Mouse (Mus musculus): ENCODE measurements around the gene Wasf1. TPM values are rescaled to one million over a fixed set of nuclear protein-coding genes. Genes with fewer than 3 reads are reported as not detected.

The Wasf1 gene
- polyA plus RNA-seq, 1 experiment from 2014 or later = 31.3 TPM

GRCm38 (mm10) chr10:40868081-40868480, 15.2 kb upstream of the Wasf1 start:
- Histone ChIP-seq H3K36me3 (peaks cover 29% of the 10 kb centered on the region), H3K4me2 (no peak overlapping the region), H3K27ac (no peak overlapping the region), H3K9ac (replicated peaks) (no peak overlapping the region), H3K9me3 (no peaks in the 10 kb centered on the region), H3K4me1 (replicated peaks) (no peaks in the 10 kb centered on the region), H3K27me3 (no peaks in the 10 kb centered on the region), H3K4me3 (replicated peaks) (no peak overlapping the region)
- ATAC-seq (ENCODE audit: insufficient number of reproducible peaks, insufficient read depth, low FRiP score, low TSS enrichment, low read depth) = no peak
- WGBS = 94% methylated on average over 2 of the region's 2 CpGs

- Histone ChIP-seq H3K4me2 (no peak overlapping the region), H3K4me3 (replicated peaks) (no peak overlapping the region), H3K9me3 (no peaks in the 10 kb centered on the region), H3K27ac (no peak overlapping the region), H3K36me3 (peaks cover 13% of the 10 kb centered on the region; the same call in 1 of the 2 replicates), H3K9ac (replicated peaks) (no peak overlapping the region), H3K4me1 (replicated peaks) (no peaks in the 10 kb centered on the region), H3K27me3 (no peaks in the 10 kb centered on the region)
- ATAC-seq (ENCODE audit: insufficient number of reproducible peaks, insufficient read depth, low FRiP score, low TSS enrichment, low read depth) = no peak
- WGBS = 98% methylated on average over 2 of the region's 2 CpGs
Measured at GRCm38 (mm10) chr10:40871301-40871700, 12.0 kb upstream of the Wasf1 start.

- Histone ChIP-seq H3K36me3 (peaks cover 7% of the 10 kb centered on the region; the same call in 1 of the 2 replicates), H3K27me3 (no peaks in the 10 kb centered on the region), H3K4me3 (replicated peaks) (no peak overlapping the region), H3K9ac (replicated peaks) (no peak overlapping the region), H3K9me3 (no peaks in the 10 kb centered on the region), H3K4me1 (replicated peaks) (no peaks in the 10 kb centered on the region), H3K4me2 (no peak overlapping the region), H3K27ac (no peak overlapping the region)
- WGBS = 85% methylated on average over 2 of the region's 2 CpGs
- ATAC-seq (ENCODE audit: insufficient number of reproducible peaks, insufficient read depth, low FRiP score, low TSS enrichment, low read depth) = no peak
Measured at GRCm38 (mm10) chr10:40872052-40872451, 11.2 kb upstream of the Wasf1 start.

GRCm38 (mm10) chr10:40878246-40878645, 5.0 kb upstream of the Wasf1 start:
- ATAC-seq (ENCODE audit: insufficient number of reproducible peaks, insufficient read depth, low FRiP score, low TSS enrichment, low read depth) = no peak
- 89% methylated on average over 3 of the region's 3 CpGs for WGBS
- Histone ChIP-seq H3K36me3 (peaks cover 7% of the 10 kb centered on the region; the same call in 1 of the 2 replicates), H3K4me1 (replicated peaks) (peaks cover 13% of the 10 kb centered on the region), H3K4me2 (no peak overlapping the region), H3K27ac (no peak overlapping the region), H3K9me3 (no peaks in the 10 kb centered on the region), H3K9ac (replicated peaks) (no peak overlapping the region), H3K4me3 (replicated peaks) (no peak overlapping the region), H3K27me3 (no peaks in the 10 kb centered on the region)

GRCm38 (mm10) chr10:40879969-40880368, 3.3 kb upstream of the Wasf1 start:
- Histone ChIP-seq H3K9ac (replicated peaks) (no peak overlapping the region), H3K9me3 (no peaks in the 10 kb centered on the region), H3K4me1 (replicated peaks) (peaks cover 13% of the 10 kb centered on the region), H3K36me3 (peaks cover 7% of the 10 kb centered on the region; the same call in 1 of the 2 replicates), H3K4me2 (no peak overlapping the region), H3K27ac (no peak overlapping the region), H3K27me3 (no peaks in the 10 kb centered on the region), H3K4me3 (replicated peaks) (no peak overlapping the region)
- WGBS = 93% methylated on average over 9 of the region's 9 CpGs
- no peak for ATAC-seq (ENCODE audit: insufficient number of reproducible peaks, insufficient read depth, low FRiP score, low TSS enrichment, low read depth)

GRCm38 (mm10) chr10:40881236-40881635, 2.0 kb upstream of the Wasf1 start:
- no peaks in the 10 kb centered on the region for H3K27me3 ChIP-seq
- 80% methylated on average over 3 of the region's 3 CpGs for WGBS
- no peak for ATAC-seq (ENCODE audit: insufficient number of reproducible peaks, insufficient read depth, low FRiP score, low TSS enrichment, low read depth)
- peak overlapping the region; percentile 13 for H3K4me2 ChIP-seq
- H3K9me3 ChIP-seq = no peaks in the 10 kb centered on the region
- no peak overlapping the region for H3K27ac ChIP-seq
- H3K4me1 ChIP-seq (replicated peaks) = peaks cover 15% of the 10 kb centered on the region
- no peak overlapping the region for H3K9ac ChIP-seq (replicated peaks)
- no peak overlapping the region for H3K4me3 ChIP-seq (replicated peaks)
- peaks cover 5% of the 10 kb centered on the region; the same call in 1 of the 2 replicates for H3K36me3 ChIP-seq

GRCm38 (mm10) chr10:40882333-40882732, 942 bp upstream of the Wasf1 start:
- Histone ChIP-seq H3K4me3 (replicated peaks) (peak overlapping the region; percentile 79), H3K9ac (replicated peaks) (peak overlapping the region; percentile 89), H3K27ac (peak overlapping the region; percentile 59; the same call in 1 of the 2 replicates), H3K36me3 (peaks cover 5% of the 10 kb centered on the region; the same call in 1 of the 2 replicates), H3K9me3 (no peaks in the 10 kb centered on the region), H3K4me1 (replicated peaks) (peaks cover 15% of the 10 kb centered on the region), H3K27me3 (no peaks in the 10 kb centered on the region), H3K4me2 (peak overlapping the region; percentile 66)
- WGBS = 18% methylated on average over 9 of the region's 9 CpGs
- ATAC-seq (ENCODE audit: insufficient number of reproducible peaks, insufficient read depth, low FRiP score, low TSS enrichment, low read depth) = no peak

- Histone ChIP-seq H3K4me2 (peak overlapping the region; percentile 70), H3K4me3 (replicated peaks) (peak overlapping the region; percentile 79), H3K27me3 (no peaks in the 10 kb centered on the region), H3K4me1 (replicated peaks) (peaks cover 15% of the 10 kb centered on the region), H3K9me3 (no peaks in the 10 kb centered on the region), H3K27ac (peak overlapping the region; percentile 96), H3K9ac (replicated peaks) (peak overlapping the region; percentile 89), H3K36me3 (peaks cover 5% of the 10 kb centered on the region; the same call in 1 of the 2 replicates)
- 1% methylated on average over 83 of the region's 87 CpGs for WGBS
- ATAC-seq (ENCODE audit: insufficient number of reproducible peaks, insufficient read depth, low FRiP score, low TSS enrichment, low read depth) = peak; percentile 88
Measured at GRCm38 (mm10) chr10:40883644-40884278, 486 bp downstream of the Wasf1 start.

GRCm38 (mm10) chr10:40884279-40884806, 1.1 kb downstream of the Wasf1 start:
- peaks cover 5% of the 10 kb centered on the region; the same call in 1 of the 2 replicates for H3K36me3 ChIP-seq
- H3K9me3 ChIP-seq = no peaks in the 10 kb centered on the region
- H3K27ac ChIP-seq = peak overlapping the region; percentile 96
- H3K4me1 ChIP-seq (replicated peaks) = peaks cover 15% of the 10 kb centered on the region
- peak overlapping the region; percentile 79 for H3K4me3 ChIP-seq (replicated peaks)
- WGBS = under 1% methylated on average over 40 of the region's 40 CpGs
- H3K27me3 ChIP-seq = no peaks in the 10 kb centered on the region
- H3K9ac ChIP-seq (replicated peaks) = peak overlapping the region; percentile 89
- peak overlapping the region; percentile 70 for H3K4me2 ChIP-seq
- ATAC-seq (ENCODE audit: insufficient number of reproducible peaks, insufficient read depth, low FRiP score, low TSS enrichment, low read depth) = no peak

- ATAC-seq (ENCODE audit: insufficient number of reproducible peaks, insufficient read depth, low FRiP score, low TSS enrichment, low read depth) = no peak
- no peak overlapping the region for H3K4me3 ChIP-seq (replicated peaks)
- WGBS = 67% methylated on average over 7 of the region's 7 CpGs
Measured at GRCm38 (mm10) chr10:40885432-40885831, 2.2 kb downstream of the Wasf1 start.

GRCm38 (mm10) chr10:40887316-40887715, 4.0 kb downstream of the Wasf1 start:
- Histone ChIP-seq H3K4me1 (replicated peaks) (peaks cover 2% of the 10 kb centered on the region; the same call in 1 of the 2 replicates), H3K4me3 (replicated peaks) (no peak overlapping the region), H3K36me3 (no peaks in the 10 kb centered on the region), H3K9ac (replicated peaks) (no peak overlapping the region), H3K27ac (no peak overlapping the region), H3K9me3 (no peaks in the 10 kb centered on the region), H3K27me3 (no peaks in the 10 kb centered on the region), H3K4me2 (no peak overlapping the region)
- 96% methylated on average over 2 of the region's 2 CpGs for WGBS
- no peak for ATAC-seq (ENCODE audit: insufficient number of reproducible peaks, insufficient read depth, low FRiP score, low TSS enrichment, low read depth)

More at GRCm38 (mm10) chr10:40885432-40885831, 2.2 kb downstream of the Wasf1 start:
- no peaks in the 10 kb centered on the region for H3K9me3 ChIP-seq
- no peaks in the 10 kb centered on the region for H3K27me3 ChIP-seq
- no peak overlapping the region for H3K27ac ChIP-seq
- H3K4me2 ChIP-seq = no peak overlapping the region
- no peak overlapping the region for H3K9ac ChIP-seq (replicated peaks)
- H3K36me3 ChIP-seq = no peaks in the 10 kb centered on the region
- H3K4me1 ChIP-seq (replicated peaks) = peaks cover 15% of the 10 kb centered on the region

All from limb, embryonic 12.5 days (tissue).